Mouse (Mus musculus): ENCODE measurements around the gene Brd7. TPM values are rescaled to one million over a fixed set of nuclear protein-coding genes. Genes with fewer than 3 reads are reported as not detected.

The Brd7 gene
- 66.8 and 74.2 TPM in 2 replicates for polyA plus RNA-seq (2015; fragmentation: Nextera tagmentation; extraction: Ambion mirVana)

GRCm38 (mm10) chr8:88361708-88362428 lies at the start of gene Brd7:
Gene Brd7 (minus strand): TSS chr8:88362194.
- Histone ChIP-seq H3K4me1 (peaks cover 22% of the 10 kb centered on the region), H3K27me3 (no peaks in the 10 kb centered on the region), H3K4me2 (peak within 1 kb of the TSS; percentile 78), H3K9ac (peak within 1 kb of the TSS; percentile 100), H3K27ac (peak within 1 kb of the TSS; percentile 91), H3K4me3 (peak within 1 kb of the TSS; percentile 99), H3K9me3 (no peaks in the 10 kb centered on the region), H3K36me3 (peaks cover 26% of the 10 kb centered on the region)
- WGBS, result under 1% methylated on average over 91 of the region's 91 CpGs
- peak; percentile 90 for ATAC-seq (ENCODE audit: borderline replicate concordance, extremely low read depth, low FRiP score, low TSS enrichment)

GRCm38 (mm10) chr8:88411461-88411860 lies 49.5 kb upstream of the Brd7 start:
- 70% methylated on average over 6 of the region's 6 CpGs for WGBS
- H3K36me3 ChIP-seq, result no peaks in the 10 kb centered on the region
- H3K9ac ChIP-seq, result no peak overlapping the region
- ATAC-seq (ENCODE audit: borderline replicate concordance, extremely low read depth, low FRiP score, low TSS enrichment), result no peak
- H3K4me3 ChIP-seq, result no peak overlapping the region
- no peak overlapping the region for H3K27ac ChIP-seq
- H3K27me3 ChIP-seq, result no peaks in the 10 kb centered on the region
- peaks cover 5% of the 10 kb centered on the region for H3K4me1 ChIP-seq
- no peaks in the 10 kb centered on the region for H3K9me3 ChIP-seq
- H3K4me2 ChIP-seq, result no peak overlapping the region

GRCm38 (mm10) chr8:88409401-88409940 lies 47.5 kb upstream of the Brd7 start:
- Histone ChIP-seq H3K36me3 (no peaks in the 10 kb centered on the region), H3K9me3 (no peaks in the 10 kb centered on the region), H3K27me3 (no peaks in the 10 kb centered on the region), H3K4me1 (peaks cover 5% of the 10 kb centered on the region), H3K4me2 (peak overlapping the region; percentile 12; the same call in 1 of the 2 replicates), H3K4me3 (no peak overlapping the region), H3K27ac (no peak overlapping the region), H3K9ac (no peak overlapping the region)
- peak; percentile 49; the same call in 1 of the 2 replicates for ATAC-seq (ENCODE audit: borderline replicate concordance, extremely low read depth, low FRiP score, low TSS enrichment)
- WGBS, result 29% methylated on average over 11 of the region's 11 CpGs

GRCm38 (mm10) chr8:88407716-88408115 lies 45.7 kb upstream of the Brd7 start:
- H3K27me3 ChIP-seq, result no peaks in the 10 kb centered on the region
- H3K9me3 ChIP-seq, result no peaks in the 10 kb centered on the region
- no peak overlapping the region for H3K27ac ChIP-seq
- no peak overlapping the region for H3K4me2 ChIP-seq
- no peak overlapping the region for H3K4me3 ChIP-seq
- 89% methylated on average over 6 of the region's 6 CpGs for WGBS
- no peak overlapping the region for H3K9ac ChIP-seq
- ATAC-seq (ENCODE audit: borderline replicate concordance, extremely low read depth, low FRiP score, low TSS enrichment), result no peak
- H3K36me3 ChIP-seq, result no peaks in the 10 kb centered on the region
- H3K4me1 ChIP-seq, result peaks cover 5% of the 10 kb centered on the region

- H3K27ac ChIP-seq, result no peak overlapping the region
Measured at GRCm38 (mm10) chr8:88398060-88398459, 36.1 kb upstream of the Brd7 start.

GRCm38 (mm10) chr8:88393298-88393697 lies 31.3 kb upstream of the Brd7 start:
- 69% methylated on average over 3 of the region's 3 CpGs for WGBS
- Histone ChIP-seq H3K4me1 (no peaks in the 10 kb centered on the region), H3K4me2 (no peak overlapping the region), H3K27me3 (no peaks in the 10 kb centered on the region), H3K9me3 (no peaks in the 10 kb centered on the region), H3K9ac (no peak overlapping the region), H3K27ac (no peak overlapping the region), H3K4me3 (no peak overlapping the region), H3K36me3 (no peaks in the 10 kb centered on the region)
- ATAC-seq (ENCODE audit: borderline replicate concordance, extremely low read depth, low FRiP score, low TSS enrichment), result no peak

More at GRCm38 (mm10) chr8:88398060-88398459, 36.1 kb upstream of the Brd7 start:
- Histone ChIP-seq H3K4me2 (no peak overlapping the region), H3K9me3 (no peaks in the 10 kb centered on the region), H3K27me3 (no peaks in the 10 kb centered on the region), H3K36me3 (no peaks in the 10 kb centered on the region), H3K4me1 (no peaks in the 10 kb centered on the region), H3K4me3 (no peak overlapping the region), H3K9ac (no peak overlapping the region)
- ATAC-seq (ENCODE audit: borderline replicate concordance, extremely low read depth, low FRiP score, low TSS enrichment), result no peak
- WGBS, result 79% methylated on average over 4 of the region's 4 CpGs

- H3K9ac ChIP-seq, result no peak overlapping the region
- H3K4me2 ChIP-seq, result no peak overlapping the region
- no peak overlapping the region for H3K27ac ChIP-seq
- no peaks in the 10 kb centered on the region for H3K27me3 ChIP-seq
- no peaks in the 10 kb centered on the region for H3K4me1 ChIP-seq
- ATAC-seq (ENCODE audit: borderline replicate concordance, extremely low read depth, low FRiP score, low TSS enrichment), result no peak
- H3K4me3 ChIP-seq, result no peak overlapping the region
- H3K9me3 ChIP-seq, result no peaks in the 10 kb centered on the region
- 85% methylated on average over 1 of the region's 1 CpGs for WGBS
- no peaks in the 10 kb centered on the region for H3K36me3 ChIP-seq
Measured at GRCm38 (mm10) chr8:88390749-88391148, 28.8 kb upstream of the Brd7 start.

- Histone ChIP-seq H3K27ac (no peak overlapping the region), H3K9me3 (no peaks in the 10 kb centered on the region), H3K27me3 (no peaks in the 10 kb centered on the region), H3K4me3 (no peak overlapping the region), H3K9ac (no peak overlapping the region), H3K36me3 (no peaks in the 10 kb centered on the region), H3K4me1 (no peaks in the 10 kb centered on the region), H3K4me2 (no peak overlapping the region)
- WGBS, result 61% methylated on average over 7 of the region's 7 CpGs
- ATAC-seq (ENCODE audit: borderline replicate concordance, extremely low read depth, low FRiP score, low TSS enrichment), result no peak
Measured at GRCm38 (mm10) chr8:88388691-88389239, 26.8 kb upstream of the Brd7 start.

- no peak for ATAC-seq (ENCODE audit: borderline replicate concordance, extremely low read depth, low FRiP score, low TSS enrichment)
- Histone ChIP-seq H3K4me3 (no peak overlapping the region), H3K9ac (no peak overlapping the region), H3K4me1 (no peaks in the 10 kb centered on the region), H3K27me3 (no peaks in the 10 kb centered on the region), H3K36me3 (no peaks in the 10 kb centered on the region), H3K27ac (no peak overlapping the region), H3K9me3 (no peaks in the 10 kb centered on the region), H3K4me2 (no peak overlapping the region)
- 57% methylated on average over 8 of the region's 8 CpGs for WGBS
Measured at GRCm38 (mm10) chr8:88387874-88388273, 25.9 kb upstream of the Brd7 start.

GRCm38 (mm10) chr8:88383164-88383556 lies 21.2 kb upstream of the Brd7 start:
- H3K9ac ChIP-seq, result no peak overlapping the region
- H3K36me3 ChIP-seq, result no peaks in the 10 kb centered on the region
- no peak overlapping the region for H3K4me3 ChIP-seq
- H3K4me2 ChIP-seq, result no peak overlapping the region
- no peaks in the 10 kb centered on the region for H3K9me3 ChIP-seq
- H3K27ac ChIP-seq, result no peak overlapping the region
- H3K27me3 ChIP-seq, result no peaks in the 10 kb centered on the region
- no peak for ATAC-seq (ENCODE audit: borderline replicate concordance, extremely low read depth, low FRiP score, low TSS enrichment)
- 86% methylated on average over 2 of the region's 2 CpGs for WGBS
- H3K4me1 ChIP-seq, result no peaks in the 10 kb centered on the region

GRCm38 (mm10) chr8:88382311-88383163 lies 20.5 kb upstream of the Brd7 start:
- 56% methylated on average over 31 of the region's 31 CpGs for WGBS
- Histone ChIP-seq H3K4me1 (no peaks in the 10 kb centered on the region), H3K27me3 (no peaks in the 10 kb centered on the region), H3K9ac (no peak overlapping the region), H3K36me3 (no peaks in the 10 kb centered on the region), H3K4me3 (no peak overlapping the region), H3K4me2 (no peak overlapping the region), H3K9me3 (no peaks in the 10 kb centered on the region), H3K27ac (no peak overlapping the region)
- ATAC-seq (ENCODE audit: borderline replicate concordance, extremely low read depth, low FRiP score, low TSS enrichment), result no peak
